In genomic region chr13:73626745-73627549, GRCm38 (mm10) we compare ENCODE assay signal across 8 mouse cellular contexts. TPM values are rescaled to one million over a fixed set of nuclear protein-coding genes. Genes with fewer than 3 reads are reported as not detected.
DNase-seq lines count a peak whose midpoint lies in the region; ATAC-seq and TF ChIP-seq lines count a peak whose summit lies in the region.

Gene Tert (plus strand): TSS chr13:73626911.

- H3K27ac ChIP-seq in heart, adult 2 months, result no peak within 1 kb of the TSS
- no peak within 1 kb of the TSS for H3K27ac ChIP-seq in kidney, adult 2 months (ENCODE audit: insufficient read depth, low read depth, low read length)
- no peak within 1 kb of the TSS for H3K27ac ChIP-seq in liver, embryonic 12.5 days
- no peak within 1 kb of the TSS for H3K27ac ChIP-seq in stomach, embryonic 16.5 days (ENCODE audit: low read length)

- no peaks in the 10 kb centered on the region for H3K4me1 ChIP-seq in heart, adult 2 months (ENCODE audit: control insufficient read depth, insufficient read depth, low read length)
- H3K4me1 ChIP-seq in kidney, adult 2 months (ENCODE audit: control insufficient read depth, insufficient read depth, low read length), result no peaks in the 10 kb centered on the region
- H3K4me1 ChIP-seq in liver, embryonic 12.5 days, result peaks cover 28% of the 10 kb centered on the region
- peaks cover 11% of the 10 kb centered on the region for H3K4me1 ChIP-seq in stomach, embryonic 16.5 days (ENCODE audit: control insufficient read depth, insufficient read depth, low read length)

- intact Hi-C loops in heart, adult 2 months (cut with DNase I), result loop anchor here (2.0 kb wide), 1 partner anchor 202 kb away; no protein-coding TSS in a partner anchor

- peak within 1 kb of the TSS; percentile 74 for H3K4me2 ChIP-seq in liver, embryonic 12.5 days
- peak within 1 kb of the TSS; percentile 89 for H3K4me2 ChIP-seq in stomach, embryonic 16.5 days (ENCODE audit: low read depth, low read length)

- peak within 1 kb of the TSS; percentile 43 for H3K4me3 ChIP-seq in heart, adult 2 months
- H3K4me3 ChIP-seq in kidney, adult 2 months (ENCODE audit: insufficient read depth, low read depth, low read length), result peak within 1 kb of the TSS; percentile 73
- peak within 1 kb of the TSS; percentile 55 for H3K4me3 ChIP-seq in liver, embryonic 12.5 days
- H3K4me3 ChIP-seq in stomach, embryonic 16.5 days (replicated peaks; ENCODE audit: low read length), result peak within 1 kb of the TSS; percentile 69

- H3K79me2 ChIP-seq in heart, adult 2 months (replicated peaks; ENCODE audit: control insufficient read depth, insufficient read depth, low read length), result no peaks in the 10 kb centered on the region

- H3K36me3 ChIP-seq in heart, adult 2 months (ENCODE audit: control insufficient read depth, insufficient read depth, low read length), result no peaks in the 10 kb centered on the region
- no peaks in the 10 kb centered on the region for H3K36me3 ChIP-seq in kidney, adult 2 months (ENCODE audit: control insufficient read depth, insufficient read depth, low read length)
- peaks cover 2% of the 10 kb centered on the region; the same call in 1 of the 2 replicates for H3K36me3 ChIP-seq in liver, embryonic 12.5 days
- 0 out of 2 replicates have a peak, but pooled peaks cover 2% of the 10 kb centered on the region for H3K36me3 ChIP-seq in stomach, embryonic 16.5 days (ENCODE audit: control insufficient read depth, insufficient read depth, low read length)

- no peaks in the 10 kb centered on the region; the same call in 1 of the 2 replicates for H3K27me3 ChIP-seq in heart, adult 2 months (ENCODE audit: control insufficient read depth, insufficient read depth, low read length)
- no peaks in the 10 kb centered on the region for H3K27me3 ChIP-seq in kidney, adult 2 months (replicated peaks; ENCODE audit: control insufficient read depth, insufficient read depth, low read length)
- H3K27me3 ChIP-seq in liver, embryonic 12.5 days (replicated peaks), result peaks cover 15% of the 10 kb centered on the region
- H3K27me3 ChIP-seq in stomach, embryonic 16.5 days (ENCODE audit: control insufficient read depth, insufficient read depth, low read length), result no peaks in the 10 kb centered on the region

- TF ChIP-seq POLR2A in heart, adult 2 months (IDR thresholded peaks at IDR 0.05; ENCODE audit: insufficient read depth, low read depth, low read length), result no peak
- no peak for TF ChIP-seq POLR2A in kidney, adult 2 months (IDR thresholded peaks at IDR 0.05; ENCODE audit: low read depth, low read length)

- TF ChIP-seq CTCF in heart, adult 2 months (IDR thresholded peaks at IDR 0.05), result peak; percentile 58
- peak; percentile 49 for TF ChIP-seq CTCF in kidney, adult 2 months (conservative IDR thresholded peaks at IDR 0.05; ENCODE audit: insufficient read depth, insufficient read length, low read depth, low read length)

- DNase-seq in layer of hippocampus, adult 18-20 months (ENCODE audit: low spot score in 2 of 2), result peak; percentile 30 to 50
- no peak for DNase-seq in layer of hippocampus, adult 9-10 months (ENCODE audit: low spot score)
- peak; percentile 28 to 56 for DNase-seq in cerebellum, postnatal 4 days (ENCODE audit: low spot score in 2 of 2)
- DNase-seq in heart, adult 2 months, result peak in 1 of 2 experiments; percentile 29
- DNase-seq in kidney, adult 2 months, result peak; percentile 60
- DNase-seq in natural killer cell, adult 2 months (ENCODE audit: low spot score in 2 of 2), result peak; percentile 33 to 57

- no peaks in the 10 kb centered on the region for H3K9me3 ChIP-seq in liver, embryonic 12.5 days (replicated peaks)
- H3K9me3 ChIP-seq in stomach, embryonic 16.5 days (replicated peaks; ENCODE audit: control insufficient read depth, low read length), result no peaks in the 10 kb centered on the region

- peak within 1 kb of the TSS; percentile 22 for H3K9ac ChIP-seq in heart, adult 2 months (ENCODE audit: low read depth, low read length)
- H3K9ac ChIP-seq in liver, embryonic 12.5 days, result peak within 1 kb of the TSS; percentile 49
- peak within 1 kb of the TSS; percentile 79 for H3K9ac ChIP-seq in stomach, embryonic 16.5 days (ENCODE audit: low read length)

- TF ChIP-seq EP300 in heart, adult 2 months (IDR thresholded peaks at IDR 0.05; ENCODE audit: insufficient read depth, low read depth, low read length), result no peak

- 15% methylated on average over 47 of the region's 47 CpGs for WGBS in heart, adult 2 months
- WGBS in kidney, adult 2 months, result 13% methylated on average over 47 of the region's 47 CpGs
- 14% methylated on average over 47 of the region's 47 CpGs for WGBS in liver, embryonic 12.5 days (ENCODE audit: insufficient replicate concordance)
- 6% methylated on average over 47 of the region's 47 CpGs for WGBS in stomach, embryonic 16.5 days

- ATAC-seq in liver, embryonic 12.5 days, result peak; percentile 60
- peak; percentile 78 for ATAC-seq in stomach, embryonic 16.5 days (ENCODE audit: insufficient read depth, low FRiP score)

RNA-seq across cellular contexts. Expression of gene Tert, which starts in this region (rescaled TPM):
- 1 to 10 TPM; 2.4 to 3.6 TPM for total RNA-seq in layer of hippocampus, adult 18-20 months (2021)
- under 1 TPM in 1 of 2 experiments, not detected in 1; 0.05 TPM for total RNA-seq in heart, adult 2 months (2021)
- 0.18 and 0.35 TPM in 2 replicates for polyA plus RNA-seq in heart, adult 2 months (2012; rRNA removed)
- polyA plus RNA-seq in kidney, adult 2 months (2012; rRNA removed), result 6.4 and 7.4 TPM in 2 replicates
- 1.3 and 1.4 TPM in 2 replicates for polyA plus RNA-seq in liver, embryonic 12.5 days (2016; fragmentation: Nextera tagmentation; extraction: Ambion mirVana)
- polyA plus RNA-seq in stomach, embryonic 16.5 days (2015; fragmentation: Nextera tagmentation; extraction: Ambion mirVana), result 3.2 and 5.0 TPM in 2 replicates

Comparison
In these comparisons a context has a peak if more than half of its experiments do, and no peak if none do; other contexts are left out.
1. H3K9ac ChIP-seq: peak in every context shown above with its lines; median percentile 79 in stomach, embryonic 16.5 days; 49 in liver, embryonic 12.5 days; 22 in heart, adult 2 months.